Mouse (Mus musculus): ENCODE measurements around the gene Smurf1.

Gene Smurf1

GRCm38 (mm10) chr5:144954432-144954831, 11.2 kb downstream of the Smurf1 start:
- no peak for DNase-seq (ENCODE audit: low spot score)

DNA sequence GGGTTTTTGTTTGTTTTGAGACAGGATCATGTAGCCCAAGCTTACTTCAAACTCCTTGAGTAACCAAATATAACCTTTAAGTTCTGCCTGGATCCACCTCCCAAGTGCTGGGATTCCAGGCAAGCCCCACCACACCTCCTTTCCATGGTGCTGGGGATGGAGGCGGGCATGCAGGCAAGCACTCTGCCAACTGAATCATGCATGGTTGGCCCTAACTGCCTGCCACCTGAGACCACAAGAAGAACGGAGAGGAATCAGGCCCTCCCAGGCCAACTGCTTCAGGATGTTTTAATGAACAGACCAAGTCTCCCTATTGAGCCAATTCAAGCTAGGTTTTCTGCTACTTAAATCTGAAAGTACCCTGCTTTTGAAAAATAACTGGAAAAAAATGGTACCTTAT, 13.1 kb downstream of the Smurf1 start:
- no peak for DNase-seq (ENCODE audit: low spot score)

DNA sequence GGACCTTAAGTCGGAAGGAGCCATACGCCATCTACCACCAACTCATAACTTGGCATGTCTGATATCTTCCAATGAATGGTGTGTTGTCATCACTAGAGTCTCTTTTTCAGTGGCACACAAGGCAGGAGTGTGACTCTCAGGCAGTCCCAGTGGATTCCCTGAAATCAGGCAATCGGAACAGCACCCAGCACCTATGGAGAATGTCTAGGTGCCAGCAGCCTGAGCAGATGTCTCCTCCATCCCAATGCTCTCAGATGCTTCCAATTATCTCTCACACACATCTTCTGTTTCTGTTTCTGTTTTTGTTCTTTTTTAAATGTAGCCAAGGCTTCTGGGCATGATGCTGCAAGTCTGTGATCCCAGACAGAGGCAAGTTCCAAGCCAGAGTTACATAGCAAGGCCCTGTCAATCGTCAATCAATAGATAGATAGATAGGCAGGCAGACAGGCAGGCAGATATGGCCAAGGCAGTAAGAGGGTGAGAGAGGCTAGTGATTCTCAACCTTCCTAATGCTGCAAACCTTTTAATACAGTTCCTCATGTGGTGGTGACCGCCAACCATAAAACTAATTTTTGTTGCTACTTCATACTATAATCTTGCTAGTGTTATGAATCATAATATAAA, 15.1 kb downstream of the Smurf1 start:
- DNase-seq (ENCODE audit: low spot score): no peak

- no peak for DNase-seq (ENCODE audit: low spot score)
Measured at GRCm38 (mm10) chr5:144949856-144950255, 15.8 kb downstream of the Smurf1 start.

DNA sequence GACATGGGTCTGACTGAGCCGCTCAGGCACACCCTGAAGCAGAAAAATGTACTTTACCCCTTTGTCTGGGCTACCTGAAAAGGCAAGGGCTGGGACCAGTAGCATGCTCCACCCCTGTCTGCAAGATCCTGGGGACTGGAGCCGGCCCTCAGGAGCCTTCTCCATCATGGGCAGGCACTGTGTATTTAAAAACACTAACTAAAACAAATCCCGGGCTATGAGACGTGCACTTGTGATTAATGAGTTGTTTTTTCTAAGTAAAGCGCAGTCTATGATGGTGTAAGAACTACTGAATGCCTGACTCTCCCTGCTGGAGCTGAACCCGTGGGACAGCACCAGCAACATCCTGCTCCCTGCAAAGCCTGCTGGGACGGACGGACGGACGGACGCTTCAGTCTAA, 17.2 kb downstream of the Smurf1 start:
- DNase-seq (ENCODE audit: low spot score): no peak

- no peak for DNase-seq (ENCODE audit: low spot score)
Measured at GRCm38 (mm10) chr5:144948002-144948401, 17.6 kb downstream of the Smurf1 start.

- DNase-seq (ENCODE audit: low spot score): no peak
Measured at GRCm38 (mm10) chr5:144946032-144946431, 19.6 kb downstream of the Smurf1 start.

DNA sequence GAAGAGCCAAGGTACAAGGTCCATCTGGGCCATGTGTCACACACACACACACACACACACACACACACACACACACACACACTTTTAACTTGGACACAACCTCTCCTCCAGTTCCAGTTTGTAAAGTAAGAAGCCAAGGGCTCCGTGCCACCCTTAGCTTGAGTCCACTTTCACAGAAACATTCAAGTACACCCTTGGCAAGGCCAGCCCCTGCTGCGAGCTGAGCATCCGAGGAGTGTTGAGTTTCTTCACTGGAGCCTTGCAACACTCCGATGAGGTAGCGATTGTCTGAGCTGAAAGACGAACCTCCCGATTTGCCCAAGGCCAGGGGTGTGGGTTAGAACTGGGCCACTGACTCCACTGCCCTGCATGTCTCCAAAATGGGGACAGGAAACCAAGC, 20.7 kb downstream of the Smurf1 start:
- DNase-seq (ENCODE audit: low spot score): no peak

DNA sequence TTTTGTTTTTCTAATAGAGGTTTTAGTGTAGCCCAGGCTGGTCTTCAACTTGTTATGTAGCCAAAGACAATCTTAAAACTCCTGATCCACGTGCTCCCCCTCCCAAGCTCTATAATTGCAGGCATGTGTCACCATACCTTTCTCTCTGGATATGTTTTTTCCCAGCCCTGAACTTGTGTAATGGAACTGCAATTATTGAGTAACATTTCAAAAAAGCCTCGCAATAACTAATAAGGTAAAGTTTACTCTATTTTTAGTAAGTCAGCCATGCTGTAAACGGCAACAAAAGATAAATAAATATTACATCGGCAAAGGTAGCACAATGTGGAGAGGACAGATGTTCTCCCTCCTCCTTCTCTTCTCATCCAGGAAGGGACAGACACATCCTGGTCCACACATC, 21.3 kb downstream of the Smurf1 start:
- DNase-seq (ENCODE audit: low spot score): no peak

DNA sequence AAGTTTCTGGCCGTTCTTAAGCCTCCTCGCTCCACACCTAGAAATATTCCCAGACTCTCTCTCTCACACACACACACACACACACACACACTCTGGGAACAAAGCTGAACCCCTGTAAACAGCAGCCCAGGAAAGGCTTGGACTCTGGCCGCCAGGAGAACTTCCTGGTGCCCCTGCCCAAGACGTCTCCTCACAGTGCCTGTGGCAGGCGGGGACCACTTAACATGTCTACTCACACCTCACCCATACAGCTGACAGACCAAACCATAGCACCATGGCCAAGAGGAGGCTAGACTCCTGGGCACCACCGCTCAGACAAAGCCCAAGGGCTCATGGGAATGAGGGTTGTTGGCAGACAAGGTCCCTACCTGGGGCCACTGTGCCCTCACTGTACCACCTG, 22.3 kb downstream of the Smurf1 start:
- no peak for DNase-seq (ENCODE audit: low spot score)

DNA sequence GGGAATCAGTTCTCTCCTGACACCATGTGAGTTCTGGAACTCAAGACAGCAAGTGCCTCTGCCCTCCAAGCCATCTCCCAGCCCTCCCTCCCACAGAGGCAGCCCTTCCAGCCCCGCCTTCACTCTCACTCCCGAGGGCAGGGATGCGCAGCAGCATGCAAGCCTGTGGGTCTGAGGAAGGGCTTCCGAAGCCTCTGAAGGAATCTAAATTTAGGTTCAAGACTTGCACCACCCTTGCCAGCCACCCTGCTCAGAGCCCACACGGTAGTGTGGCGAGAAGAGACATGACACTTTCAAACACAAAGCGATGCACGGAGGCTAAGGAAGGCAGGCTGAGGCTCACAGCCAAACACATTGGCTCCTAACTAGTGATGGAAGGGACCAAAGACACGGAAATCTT, 23.2 kb downstream of the Smurf1 start:
- no peak for DNase-seq (ENCODE audit: low spot score)

DNA sequence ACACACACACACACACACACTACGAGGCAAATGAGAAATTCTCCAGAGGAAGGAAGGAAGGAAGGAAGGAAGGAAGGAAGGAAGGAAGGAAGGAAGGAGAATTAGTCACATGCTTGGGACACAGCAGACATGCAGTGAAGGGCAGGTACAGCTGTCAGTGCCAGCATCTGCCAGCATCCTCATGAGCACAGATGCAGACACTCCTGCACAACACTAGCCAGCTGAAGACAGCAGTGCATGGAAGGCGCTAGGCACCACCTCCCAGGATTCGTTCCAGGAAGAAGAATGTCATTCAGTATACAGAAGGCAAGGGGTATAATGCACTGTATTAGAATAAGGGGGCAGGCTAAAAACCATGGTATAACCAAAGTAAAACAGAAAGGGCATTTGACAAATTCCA, 24.7 kb downstream of the Smurf1 start:
- DNase-seq (ENCODE audit: low spot score): no peak

DNA sequence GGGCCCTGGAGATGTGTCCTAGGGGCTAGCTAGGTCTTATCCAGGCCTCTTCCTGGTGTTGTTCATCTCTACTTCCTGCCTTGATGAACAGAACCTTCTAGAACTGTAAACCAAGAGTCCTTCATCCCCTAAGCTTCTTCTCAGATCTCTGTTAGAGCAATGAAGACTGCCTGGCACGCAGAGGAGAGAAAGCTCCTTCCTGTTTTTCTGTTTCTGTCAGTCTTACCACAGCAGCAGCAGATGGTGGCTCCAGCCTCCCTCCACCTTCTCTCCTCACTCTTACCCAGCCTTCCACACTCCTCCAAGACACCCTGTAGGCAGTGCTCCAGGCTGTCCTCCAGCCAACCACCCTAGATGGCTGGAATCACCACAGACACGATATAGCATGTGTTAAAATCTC, 28.3 kb downstream of the Smurf1 start:
- no peak for DNase-seq (ENCODE audit: low spot score)

- no peak for DNase-seq (ENCODE audit: low spot score)
Measured at GRCm38 (mm10) chr5:144933486-144933885, 32.2 kb downstream of the Smurf1 start.

GRCm38 (mm10) chr5:144931841-144932240, 33.8 kb downstream of the Smurf1 start:
- no peak for DNase-seq (ENCODE audit: low spot score)

DNA sequence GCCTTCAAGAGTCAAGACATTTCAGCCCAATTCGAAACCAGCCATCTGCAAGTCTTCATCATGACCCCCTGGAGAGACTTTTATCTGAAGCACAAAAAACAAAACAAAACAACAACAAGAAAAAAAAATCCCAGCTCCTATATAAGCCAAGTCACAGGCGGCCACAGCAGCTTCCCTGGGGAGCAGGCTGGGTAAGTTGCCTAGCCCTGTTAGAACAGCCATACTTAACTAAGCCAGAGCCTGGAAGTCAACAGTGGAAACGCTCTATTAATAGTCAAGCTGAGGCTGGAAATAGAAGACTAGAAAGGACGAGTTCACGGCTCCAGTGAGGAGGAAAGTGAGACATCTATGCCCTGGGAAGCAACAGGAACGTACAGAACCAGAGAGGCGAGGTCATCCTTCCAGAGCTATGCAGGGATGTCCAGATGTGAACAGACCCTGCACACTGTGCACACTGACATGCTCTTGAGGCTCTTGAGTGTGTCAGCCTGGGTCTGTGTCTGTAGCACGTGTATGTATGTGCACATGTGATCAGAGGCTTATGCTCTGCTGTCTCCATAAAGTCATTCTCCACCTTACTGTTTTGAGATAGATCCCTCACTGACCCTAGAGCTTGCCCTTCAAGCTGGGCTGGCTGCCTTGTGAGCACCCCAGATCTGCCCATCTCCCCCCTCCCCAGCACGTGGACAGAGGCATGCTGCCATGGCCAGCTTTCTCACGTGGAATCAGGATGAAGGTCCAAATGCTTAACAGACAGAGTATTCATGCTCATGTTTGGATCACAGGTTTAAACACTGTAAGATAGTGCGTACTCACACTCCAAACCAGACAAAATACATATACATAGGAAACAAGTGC, 36.6 kb downstream of the Smurf1 start:
- no peak for DNase-seq (ENCODE audit: low spot score)

DNA sequence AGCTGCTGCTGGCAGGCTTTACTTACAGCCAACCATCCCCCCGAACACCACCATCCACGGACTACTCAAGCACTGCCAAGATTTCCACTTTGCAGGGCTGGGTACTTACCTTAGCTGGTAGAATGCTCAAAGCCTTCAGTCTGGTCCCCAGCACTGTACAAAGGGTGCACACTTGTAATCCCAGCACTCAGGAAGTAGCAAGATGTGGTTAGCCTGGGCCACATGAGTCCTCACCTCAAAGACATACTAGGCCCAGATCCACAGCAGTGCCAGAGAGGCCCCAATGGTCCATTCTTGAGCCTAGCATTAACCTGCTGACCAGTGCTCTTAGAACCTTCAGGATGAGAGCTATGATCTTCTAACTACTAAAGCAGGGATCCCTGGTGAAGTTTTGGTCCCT, 39.4 kb downstream of the Smurf1 start:
- DNase-seq (ENCODE audit: low spot score): no peak

DNA sequence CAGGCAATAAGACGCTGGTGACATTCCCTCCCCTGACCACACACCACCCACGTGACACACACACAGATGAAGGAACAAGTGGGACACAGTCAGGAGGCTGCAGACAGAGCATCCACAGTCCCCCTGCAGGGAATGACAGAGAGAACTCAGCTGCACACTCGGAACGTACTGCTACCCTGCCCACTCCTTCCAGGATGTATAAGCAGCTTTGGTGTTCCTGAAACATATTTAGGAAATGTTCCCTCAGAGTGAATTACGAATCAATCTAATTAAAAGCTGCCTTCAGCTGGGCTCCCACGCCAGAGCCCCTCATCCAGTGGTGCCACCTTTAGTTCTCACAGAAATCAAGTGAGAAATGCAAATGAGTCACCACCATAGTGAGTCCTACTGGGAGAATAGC, 42.3 kb downstream of the Smurf1 start:
- DNase-seq (ENCODE audit: low spot score): no peak

GRCm38 (mm10) chr5:144919790-144920189, 45.9 kb downstream of the Smurf1 start:
- no peak for DNase-seq (ENCODE audit: low spot score)

- DNase-seq (ENCODE audit: low spot score): no peak
Measured at GRCm38 (mm10) chr5:144919194-144919593, 46.5 kb downstream of the Smurf1 start.

DNA sequence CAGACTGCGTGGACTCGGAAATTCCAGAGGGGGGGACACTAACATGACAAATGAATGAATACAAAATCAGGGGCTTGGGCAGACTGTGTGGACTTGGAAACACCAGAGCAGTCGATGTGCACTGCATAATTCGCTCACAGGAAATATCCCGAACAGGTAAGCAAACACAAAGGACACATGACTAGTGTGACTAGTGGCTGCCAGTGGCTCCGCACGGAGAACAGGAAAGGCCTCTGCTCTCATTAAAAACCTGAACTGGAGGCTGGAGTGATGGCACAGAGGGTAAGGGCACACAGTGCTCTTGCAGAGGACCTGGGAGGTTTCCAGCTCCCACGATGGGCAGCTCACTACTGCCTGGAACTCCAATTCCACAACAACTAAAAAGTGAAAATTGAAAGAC, 47.4 kb downstream of the Smurf1 start:
- DNase-seq (ENCODE audit: low spot score): no peak

DNA sequence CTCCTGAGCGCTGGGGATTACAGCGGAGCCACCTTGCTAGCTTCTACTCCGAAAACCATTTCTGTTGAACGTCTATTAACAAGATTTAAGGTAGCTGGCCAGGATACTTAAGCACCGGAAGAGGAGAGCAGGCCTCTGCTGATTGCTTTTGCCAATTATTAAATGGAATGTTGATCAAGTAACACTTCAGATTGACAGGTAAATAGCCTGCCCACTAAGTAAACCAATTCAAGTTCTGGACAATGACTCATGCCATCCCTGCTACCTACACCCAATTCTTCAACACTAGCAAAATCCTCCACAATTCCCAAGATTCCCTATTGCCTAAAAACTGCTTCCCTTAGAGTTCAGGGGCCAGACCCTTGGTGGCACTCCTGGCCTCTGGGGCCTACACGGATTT, 48.5 kb downstream of the Smurf1 start:
- no peak for DNase-seq (ENCODE audit: low spot score)

- DNase-seq (ENCODE audit: low spot score): no peak
Measured at GRCm38 (mm10) chr5:144915828-144916227, 49.8 kb downstream of the Smurf1 start.

DNA sequence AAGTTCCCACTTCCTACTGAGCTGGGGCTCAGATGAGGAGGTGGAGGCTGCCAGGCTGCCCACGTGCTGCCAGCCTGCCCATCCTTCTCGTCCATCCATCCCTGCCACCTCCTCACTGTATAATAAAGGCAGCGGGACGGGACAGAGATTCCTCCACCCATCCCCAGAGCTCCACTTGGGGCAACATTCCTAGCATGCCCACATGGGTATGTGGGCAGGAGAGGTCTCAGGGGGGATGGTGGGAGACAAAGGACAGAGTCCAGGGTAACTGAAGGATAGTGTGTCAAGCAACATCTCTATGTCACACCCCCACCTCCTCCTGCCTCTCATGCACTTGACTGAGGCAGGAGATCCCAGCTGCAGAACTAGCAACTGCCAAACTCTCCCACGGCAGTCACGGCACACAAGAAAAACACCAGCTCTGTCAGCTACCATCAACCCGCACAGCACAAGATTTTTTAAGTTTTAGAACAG, 51.2 kb downstream of the Smurf1 start:
- DNase-seq (ENCODE audit: low spot score): no peak

All from c-Kit-positive CD71-positive TER-119-positive erythroid progenitor cells, embryonic 14.5 days (primary cell).